Mouse (Mus musculus): ENCODE measurements at regions not wholly inside any gene's neighbourhood (a gene's known extent, or its start where the extent isn't known, plus 50 kb on each side); places are given as distances from the start of the nearest gene placed in this dataset.

- TF ChIP-seq CTCF (IDR thresholded peaks at IDR 0.05; ENCODE audit: low read depth) (no peak), EP300 (IDR thresholded peaks at IDR 0.05; ENCODE audit: low read depth) (no peak)
Measured at GRCm38 (mm10) chr9:74479273-74479672, 369.1 kb downstream of the Wdr72 start.

Measured in heart, postnatal 0 days (tissue).